Mouse (Mus musculus): ENCODE measurements around the gene Eif2a.

DNA sequence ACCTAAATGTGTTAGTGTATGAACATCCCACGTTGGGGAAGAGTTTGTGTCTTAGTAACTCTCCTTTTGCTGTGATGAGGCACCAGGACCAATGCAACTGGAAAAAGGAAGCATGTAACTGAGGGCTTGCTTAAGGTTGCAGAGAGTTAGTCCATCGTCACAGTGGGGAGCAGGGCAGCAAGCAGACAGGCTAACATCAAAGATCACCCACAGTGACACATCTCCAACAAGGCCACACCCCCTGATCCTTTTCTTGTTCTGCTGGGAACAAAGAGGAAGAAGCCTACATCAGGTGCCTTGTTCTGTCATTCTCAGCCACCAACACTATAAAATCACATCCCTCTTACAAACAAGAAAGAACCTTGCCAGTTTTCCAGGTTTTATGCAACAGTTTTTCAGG is 34.3 kb downstream of the Eif2a start:
- TF ChIP-seq CTCF (IDR thresholded peaks at IDR 0.05; ENCODE audit: low read depth): no peak
- no peak for TF ChIP-seq EP300 (IDR thresholded peaks at IDR 0.05; ENCODE audit: low read depth)

Data from liver, embryonic 14.5 days (tissue).